In genomic region chr16:5627910-5628309, GRCm38 (mm10) we compare ENCODE assay signal across 21 mouse cellular contexts.
"Had no signal": no experiment of that assay in that cellular context is flagged by ENCODE, and none has a peak within 500 bp of the region (broad histone marks: within the 10 kb centered on the region; RNA-seq: fewer than 3 reads in every experiment).

No protein-coding gene starts in this region.

- ATAC-seq: forebrain, postnatal 0 days; hindbrain, postnatal 0 days; intestine, embryonic 16.5 days; liver, embryonic 12.5 days had no signal

- H3K4me3 ChIP-seq: heart, embryonic 10.5 days; heart, embryonic 12.5 days; hindbrain, embryonic 13.5 days; hindbrain, embryonic 15.5 days; limb, embryonic 13.5 days; limb, embryonic 15.5 days; liver, embryonic 12.5 days had no signal

- H3K9ac ChIP-seq: forebrain, postnatal 0 days; heart, embryonic 12.5 days; hindbrain, embryonic 13.5 days; hindbrain, embryonic 15.5 days; limb, embryonic 13.5 days; limb, embryonic 15.5 days; liver, embryonic 12.5 days; liver, embryonic 14.5 days had no signal

- DNase-seq: forebrain, postnatal 0 days; gastrocnemius, postnatal 14 days; gastrocnemius, postnatal 36 days; heart, adult 18-20 months; heart, postnatal 10 days; heart, postnatal 36 days; kidney, adult 2 months; kidney, adult 9 months; layer of hippocampus, adult 9-11 months; layer of hippocampus, postnatal 36 days; left cerebral cortex, postnatal 4 days had no signal

- H3K9me3 ChIP-seq: heart, embryonic 10.5 days; heart, embryonic 12.5 days; hindbrain, embryonic 13.5 days; hindbrain, embryonic 15.5 days; limb, embryonic 13.5 days; limb, embryonic 15.5 days; liver, embryonic 12.5 days had no signal

- H3K27me3 ChIP-seq: heart, embryonic 12.5 days; hindbrain, embryonic 13.5 days; hindbrain, embryonic 15.5 days; limb, embryonic 13.5 days; limb, embryonic 15.5 days; liver, embryonic 12.5 days had no signal

- H3K27ac ChIP-seq: heart, embryonic 10.5 days; hindbrain, embryonic 13.5 days; hindbrain, embryonic 15.5 days; hindbrain, postnatal 0 days; limb, embryonic 13.5 days; limb, embryonic 15.5 days; liver, embryonic 12.5 days; liver, embryonic 14.5 days had no signal

- H3K4me1 ChIP-seq: heart, embryonic 10.5 days; heart, embryonic 12.5 days; limb, embryonic 15.5 days; liver, embryonic 12.5 days had no signal

- H3K36me3 ChIP-seq: heart, embryonic 10.5 days; heart, embryonic 12.5 days; hindbrain, embryonic 13.5 days; hindbrain, embryonic 15.5 days; limb, embryonic 13.5 days; limb, embryonic 15.5 days; liver, embryonic 12.5 days had no signal

- H3K4me2 ChIP-seq: heart, embryonic 12.5 days; hindbrain, embryonic 13.5 days; hindbrain, embryonic 15.5 days; limb, embryonic 13.5 days; limb, embryonic 15.5 days; liver, embryonic 12.5 days had no signal
